Mouse (Mus musculus): Measurements from ENCODE around the gene Dntt.

Dntt gene

DNA sequence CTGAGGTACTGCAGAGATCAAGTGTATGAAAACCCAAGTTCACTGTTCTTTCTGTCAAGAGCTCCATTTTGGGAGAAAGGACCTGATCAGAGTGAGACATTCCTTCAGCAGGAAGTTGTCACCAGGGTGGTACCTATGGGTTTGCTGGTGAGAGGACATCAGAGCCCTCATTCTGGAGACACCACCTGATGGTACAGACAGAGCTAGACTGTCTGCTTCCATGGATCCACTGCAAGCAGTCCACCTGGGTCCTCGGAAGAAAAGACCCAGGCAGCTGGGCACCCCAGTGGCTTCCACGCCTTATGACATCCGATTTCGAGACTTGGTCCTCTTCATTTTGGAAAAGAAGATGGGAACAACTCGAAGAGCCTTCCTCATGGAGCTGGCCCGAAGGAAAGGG is at the start of gene Dntt:
Gene Dntt (plus strand): TSS at position 57 of the 400 bp plus-strand sequence.
- no peak for DNase-seq

DNA sequence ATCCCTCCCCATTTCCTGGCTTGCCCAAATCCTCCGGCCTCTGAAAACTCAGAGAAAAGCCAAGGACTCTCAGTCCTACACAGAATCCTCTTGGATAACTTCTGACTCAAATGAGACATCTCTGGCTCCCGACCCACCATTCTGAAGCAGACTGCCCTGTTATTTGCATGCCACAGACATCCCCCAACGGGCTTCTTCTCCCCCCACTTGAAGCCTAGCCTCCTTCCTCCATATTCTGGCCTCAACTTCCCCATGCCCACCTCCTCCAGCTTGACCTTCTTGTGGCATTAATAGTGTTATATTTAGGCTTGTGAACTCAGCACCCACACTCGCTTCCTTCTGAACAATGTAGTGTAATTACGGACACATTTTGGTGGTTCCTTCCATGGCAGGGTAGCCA is 48.4 kb upstream of the Dntt start:
- DNase-seq: no peak

DNA sequence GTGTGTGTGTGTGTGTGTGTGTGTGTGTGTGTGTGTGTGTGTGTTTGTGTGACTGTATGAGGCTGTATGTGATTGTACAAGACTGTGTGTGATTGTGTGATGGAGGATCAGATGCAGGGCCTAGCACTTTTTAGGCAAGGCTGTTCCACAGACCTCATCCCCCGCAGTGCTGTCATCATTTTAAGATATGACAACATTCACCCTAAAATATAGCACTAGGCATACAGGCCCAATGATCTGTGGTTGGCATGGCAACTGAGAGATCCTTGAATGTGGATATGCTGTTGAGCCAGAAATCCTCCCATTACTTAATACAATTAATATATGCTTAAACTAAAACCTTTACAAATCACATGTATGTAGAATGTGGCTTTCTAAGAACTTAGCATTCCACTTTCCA is 44.5 kb upstream of the Dntt start:
- no peak for DNase-seq

- no peak for DNase-seq
Observed at GRCm38 (mm10) chr19:40988856-40989255, 40.2 kb upstream of the Dntt start.

DNA sequence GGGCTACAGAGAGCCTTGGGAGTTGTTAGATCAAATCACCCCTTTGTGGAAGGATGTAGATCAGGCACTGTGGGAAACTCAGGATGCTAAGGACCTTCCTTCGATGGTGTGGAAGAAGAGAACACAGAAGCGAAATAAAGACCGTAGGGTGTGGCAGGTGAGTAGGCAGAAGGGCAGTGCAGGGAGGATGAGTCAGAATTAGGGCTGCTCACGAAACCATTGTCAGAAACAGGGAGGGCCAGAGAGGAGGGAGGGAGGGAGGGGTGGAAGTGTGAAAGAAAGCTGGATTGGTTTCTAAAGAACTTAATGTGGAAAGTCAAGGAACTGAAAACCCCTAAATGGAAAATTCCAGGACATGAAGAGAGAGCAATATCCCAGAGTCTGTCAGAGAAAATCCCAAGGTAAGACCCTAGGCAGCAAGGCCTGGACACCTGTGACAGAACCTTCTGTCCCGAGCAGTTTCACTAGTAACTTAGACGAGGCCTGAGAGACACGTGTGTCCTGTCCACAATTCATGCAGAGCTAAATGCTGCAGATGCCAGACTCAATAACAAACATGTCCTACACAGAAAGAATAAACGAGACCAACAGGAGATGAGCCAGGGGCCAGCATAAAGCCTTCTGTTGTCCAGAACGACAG is 39.0 kb upstream of the Dntt start:
- DNase-seq: no peak

- no peak for DNase-seq
Observed at GRCm38 (mm10) chr19:40990781-40991343, 38.2 kb upstream of the Dntt start.

DNA sequence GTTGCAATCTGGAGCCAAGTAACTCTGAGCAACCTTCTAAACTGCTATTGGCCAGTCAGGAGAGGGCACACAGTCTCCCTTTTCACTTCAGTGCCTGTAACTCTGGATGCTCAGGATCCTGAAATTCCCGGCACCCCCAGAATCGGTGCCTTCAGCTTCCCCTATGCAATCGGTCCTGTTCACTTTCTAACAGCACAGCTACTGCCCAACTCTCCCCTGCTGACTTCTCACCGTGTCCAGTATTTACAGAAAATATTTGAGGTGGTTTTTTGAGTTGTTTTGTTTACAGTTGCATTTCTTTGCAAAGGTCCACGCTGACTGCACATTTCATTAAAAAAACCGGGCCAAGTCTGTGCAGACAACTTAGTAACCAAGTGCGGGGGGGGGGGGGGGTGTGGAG is 37.4 kb upstream of the Dntt start:
- DNase-seq: no peak

DNA sequence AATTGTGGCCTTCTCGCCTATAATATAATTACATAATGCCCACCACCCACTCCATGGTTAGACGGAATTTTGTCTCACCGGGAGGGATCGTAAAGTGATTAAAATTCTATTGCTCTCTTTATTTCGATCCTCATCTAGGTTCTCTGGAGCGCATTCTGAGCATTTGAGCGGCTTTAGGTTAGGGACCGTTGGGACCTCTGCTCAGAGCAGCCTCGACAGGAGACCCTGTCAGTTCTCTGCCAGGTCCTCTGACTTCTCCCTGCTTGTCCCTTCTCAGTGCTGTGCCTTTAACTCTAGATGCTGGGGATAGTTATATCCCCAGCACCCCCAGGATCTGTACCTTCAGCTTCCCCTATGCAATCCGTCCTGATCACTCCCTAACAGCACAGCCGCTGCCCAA is 37.0 kb upstream of the Dntt start:
- DNase-seq: no peak

- no peak for DNase-seq
Observed at GRCm38 (mm10) chr19:40992517-40993044, 36.5 kb upstream of the Dntt start.

- DNase-seq: no peak
Observed at GRCm38 (mm10) chr19:40993356-40993755, 35.7 kb upstream of the Dntt start.

- peak; percentile 92 for DNase-seq
Observed at GRCm38 (mm10) chr19:40994057-40994585, 35.0 kb upstream of the Dntt start, which contains the start of gene Blnk. Gene Blnk, minus strand, starts transcription at chr19:40994535.

- DNase-seq: no peak
Observed at GRCm38 (mm10) chr19:40994911-40995310, 34.2 kb upstream of the Dntt start.

DNA sequence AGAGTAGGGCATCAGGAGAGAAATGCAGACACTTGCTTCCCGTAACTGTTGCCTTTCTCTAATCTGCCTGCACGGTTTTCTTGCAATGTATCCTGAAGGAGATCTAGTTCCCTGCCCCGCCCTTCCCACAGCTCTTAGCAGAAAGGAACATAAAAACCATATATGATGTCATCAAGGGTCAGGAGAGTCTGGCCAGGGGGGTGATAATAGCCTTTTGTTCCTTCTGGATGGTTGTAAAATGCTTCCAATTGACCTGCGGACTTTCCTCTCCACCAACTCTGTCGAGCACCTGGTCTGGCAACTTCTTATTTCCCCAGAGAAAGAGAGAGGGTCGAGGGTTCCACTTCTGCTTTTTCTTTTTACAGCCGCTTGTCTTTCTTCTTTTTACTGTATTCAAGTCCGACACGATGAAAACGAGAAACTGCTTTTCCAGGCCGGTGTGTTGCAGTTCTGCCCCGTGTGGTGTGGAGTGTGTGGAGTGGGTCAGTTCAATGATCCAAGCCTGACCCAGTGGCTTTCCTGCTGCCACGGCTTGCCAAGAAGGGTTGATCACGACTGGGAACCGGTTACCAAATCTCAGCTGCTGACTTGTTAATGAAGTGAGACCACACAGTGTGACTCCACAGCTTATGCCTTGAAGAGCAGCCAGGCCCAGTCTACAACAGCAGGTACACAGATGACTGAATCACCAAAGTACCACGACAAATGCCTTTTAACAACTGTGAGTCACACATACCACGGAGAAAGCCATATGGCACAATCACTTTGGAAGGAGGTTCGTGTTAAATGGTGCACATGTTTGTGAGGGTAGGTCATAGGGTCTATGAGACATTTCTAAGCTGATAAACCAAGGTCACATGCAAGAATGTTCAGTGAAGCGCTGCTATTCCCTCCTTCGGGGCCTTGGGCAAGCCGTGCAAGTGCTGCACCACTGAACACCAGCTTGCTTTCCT is 33.4 kb upstream of the Dntt start:
- DNase-seq: peak; percentile 55

DNA sequence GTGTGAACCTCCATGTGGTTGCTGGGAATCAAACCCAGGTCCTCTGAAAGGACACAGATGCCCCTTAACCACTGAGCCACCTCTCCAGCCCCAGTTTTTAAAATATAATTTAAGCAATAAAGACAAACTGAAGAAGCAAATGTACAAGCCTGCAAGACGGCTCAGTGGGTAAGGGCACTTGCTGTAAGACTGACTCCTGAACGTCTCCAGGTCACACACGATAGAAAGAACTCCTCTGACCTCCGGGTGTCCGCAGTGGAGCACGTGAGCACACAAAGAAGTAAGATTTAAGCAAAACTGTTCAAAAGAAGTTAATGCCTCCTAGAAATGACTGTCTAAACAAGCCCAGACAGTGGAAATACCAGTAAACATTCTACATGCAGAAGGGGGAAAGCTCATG is 32.4 kb upstream of the Dntt start:
- DNase-seq: no peak

DNA sequence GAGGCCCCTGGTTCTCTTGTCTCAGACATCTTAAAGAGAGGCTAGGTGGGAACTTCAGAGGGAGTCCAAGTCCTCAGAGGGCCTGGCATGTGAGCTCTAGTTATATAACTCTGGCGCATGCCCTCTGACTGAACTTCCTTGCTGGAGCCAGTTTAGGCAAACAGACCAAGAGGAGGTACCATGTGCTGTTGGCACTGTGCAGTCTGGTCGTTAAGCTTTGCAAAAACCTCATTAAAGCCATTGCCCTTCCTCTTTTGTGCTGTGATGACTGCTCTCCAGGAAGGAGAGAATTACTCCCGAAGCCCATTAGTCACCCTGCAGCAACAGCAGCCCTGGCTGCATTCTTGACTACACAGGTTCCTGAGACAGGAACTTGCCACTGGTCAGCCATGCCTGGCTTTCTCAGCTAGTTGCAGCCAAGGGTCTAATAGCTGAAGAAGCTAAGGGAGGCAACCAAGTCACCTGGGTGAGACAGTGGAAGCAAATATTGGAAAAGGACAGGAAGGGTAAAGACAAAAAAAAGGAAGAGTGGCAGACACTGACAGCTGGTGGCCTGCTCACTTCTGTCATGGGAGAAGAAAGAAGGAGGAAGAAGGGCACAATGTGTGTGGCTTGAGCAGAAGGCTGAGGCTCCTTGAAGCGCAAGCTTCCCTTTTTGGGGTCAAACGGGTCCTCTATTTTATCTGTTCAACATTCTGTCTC is 30.5 kb upstream of the Dntt start:
- DNase-seq: peak; percentile 86

- DNase-seq: no peak
Observed at GRCm38 (mm10) chr19:40999569-40999968, 29.5 kb upstream of the Dntt start.

DNA sequence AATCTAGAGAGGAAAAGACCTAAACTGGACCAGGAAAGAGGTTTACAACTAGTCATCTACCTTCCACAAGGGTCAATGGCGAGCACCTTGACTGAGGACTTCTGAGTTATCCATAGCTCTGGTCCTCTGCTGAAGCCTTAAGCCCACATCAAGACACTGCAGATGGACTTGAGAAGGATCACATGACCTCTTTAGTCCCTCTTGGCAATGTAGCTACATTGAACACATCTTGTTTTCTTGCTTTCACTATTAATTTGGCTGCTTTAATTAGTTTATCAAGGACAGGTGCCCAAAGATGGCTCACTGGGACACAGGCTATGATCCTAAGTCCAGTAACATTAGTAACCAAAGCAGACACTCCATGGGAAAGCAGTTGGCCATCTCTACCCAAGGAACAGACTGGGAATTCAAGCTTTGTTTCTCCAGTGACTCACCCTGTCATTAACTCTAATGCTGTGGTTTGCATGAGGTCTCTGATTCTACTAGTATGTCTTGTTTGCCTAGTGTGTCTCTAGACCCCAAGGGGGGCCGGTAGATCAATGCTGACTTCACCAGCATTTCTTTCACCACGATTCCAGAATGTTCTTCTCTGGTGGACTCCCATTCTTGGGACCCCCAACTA is 25.3 kb upstream of the Dntt start:
- no peak for DNase-seq

GRCm38 (mm10) chr19:41006621-41007020 is 22.5 kb upstream of the Dntt start:
- DNase-seq: no peak

DNA sequence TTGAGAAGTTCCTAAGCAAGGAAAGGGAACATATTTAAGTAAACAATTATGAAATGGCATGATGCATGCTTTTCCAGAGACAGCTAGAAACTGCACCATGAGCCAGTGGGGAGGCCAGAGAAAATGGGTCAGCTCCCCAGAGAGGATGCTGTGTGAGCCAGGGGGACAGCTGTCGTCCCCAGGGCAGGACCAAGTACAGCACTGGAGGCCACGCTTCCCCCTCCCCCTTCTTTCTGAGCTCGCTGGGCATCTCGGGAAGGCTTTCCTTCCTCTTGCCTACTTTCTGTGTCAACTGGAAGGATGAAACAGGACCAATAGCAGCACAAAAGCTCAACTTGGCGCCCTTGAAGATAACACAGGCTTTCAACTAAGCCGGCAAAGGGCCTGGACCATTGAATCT is 21.7 kb upstream of the Dntt start:
- DNase-seq: no peak

GRCm38 (mm10) chr19:41007733-41008132 is 21.3 kb upstream of the Dntt start:
- no peak for DNase-seq

DNA sequence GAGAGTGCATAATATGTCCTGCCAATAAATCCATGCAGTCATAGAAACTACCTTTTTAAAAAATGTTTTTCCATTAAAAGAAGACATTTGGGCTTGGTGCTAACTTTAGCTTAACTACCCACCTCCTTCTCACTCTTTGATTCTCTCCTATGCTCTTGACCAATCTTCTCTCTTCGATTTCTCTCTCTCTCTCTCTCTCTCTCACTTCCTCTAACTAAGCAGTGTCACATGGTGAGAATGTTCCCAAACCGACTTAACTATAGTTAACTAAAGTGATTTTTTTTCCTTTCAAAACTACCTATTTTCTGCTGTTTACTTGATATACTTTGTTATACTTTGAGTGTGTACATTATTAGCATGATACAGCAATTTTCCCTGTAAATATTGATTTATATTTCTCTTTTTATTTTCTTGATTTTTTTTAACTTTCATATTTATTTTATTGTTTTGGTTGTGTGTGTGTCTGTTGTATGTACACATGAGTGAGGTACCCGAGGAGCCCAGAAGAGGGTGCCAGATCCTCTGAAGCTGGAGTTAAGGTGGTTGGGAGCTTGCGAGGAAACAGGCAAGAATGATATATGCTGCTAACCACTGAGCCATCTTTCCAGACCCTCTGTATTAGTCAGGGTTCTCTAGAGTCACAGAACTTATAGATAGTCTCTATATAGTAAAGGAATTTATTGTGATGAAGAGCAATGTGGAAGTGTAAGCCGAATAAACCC is 20.2 kb upstream of the Dntt start:
- DNase-seq: no peak

- no peak for DNase-seq
Observed at GRCm38 (mm10) chr19:41011676-41012075, 17.4 kb upstream of the Dntt start.
